Mouse (Mus musculus): ENCODE data around the gene 7530416G11Rik.

7530416G11Rik gene

GRCm38 (mm10) chr15:85503127-85503526 lies at the start of gene 7530416G11Rik:
Gene 7530416G11Rik, minus strand, starts transcription at chr15:85503227.
- no peak for DNase-seq

- DNase-seq, result no peak
These were observed 43.5 kb upstream of the 7530416G11Rik start for GRCm38 (mm10) chr15:85546500-85546899.

- no peak for DNase-seq
These were observed 42.3 kb upstream of the 7530416G11Rik start for GRCm38 (mm10) chr15:85545369-85545768.

GRCm38 (mm10) chr15:85538170-85538569 lies 35.1 kb upstream of the 7530416G11Rik start:
- DNase-seq, result peak; percentile 40

- no peak for DNase-seq
These were observed 34.1 kb upstream of the 7530416G11Rik start for GRCm38 (mm10) chr15:85537151-85537550.

- DNase-seq, result no peak
These were observed 31.6 kb upstream of the 7530416G11Rik start for GRCm38 (mm10) chr15:85534646-85535045.

GRCm38 (mm10) chr15:85534215-85534614 lies 31.2 kb upstream of the 7530416G11Rik start:
- no peak for DNase-seq

- DNase-seq, result no peak
These were observed 29.0 kb upstream of the 7530416G11Rik start for GRCm38 (mm10) chr15:85532063-85532462.

GRCm38 (mm10) chr15:85529911-85530310 lies 26.9 kb upstream of the 7530416G11Rik start:
- DNase-seq, result no peak

- DNase-seq, result no peak
These were observed 21.4 kb upstream of the 7530416G11Rik start for GRCm38 (mm10) chr15:85524404-85524950.

GRCm38 (mm10) chr15:85523173-85523991 lies 20.4 kb upstream of the 7530416G11Rik start:
- peak; percentile 59 for DNase-seq

GRCm38 (mm10) chr15:85519438-85519837 lies 16.4 kb upstream of the 7530416G11Rik start:
- no peak for DNase-seq

- peak; percentile 82 for DNase-seq
These were observed 4.5 kb upstream of the 7530416G11Rik start for GRCm38 (mm10) chr15:85507370-85508014.

- DNase-seq, result no peak
These were observed 3.7 kb upstream of the 7530416G11Rik start for GRCm38 (mm10) chr15:85506680-85507079.

GRCm38 (mm10) chr15:85505118-85505925 lies 2.3 kb upstream of the 7530416G11Rik start:
- DNase-seq, result no peak

GRCm38 (mm10) chr15:85500267-85500666 lies 2.8 kb downstream of the 7530416G11Rik start:
- no peak for DNase-seq

GRCm38 (mm10) chr15:85497981-85498475 lies 5.0 kb downstream of the 7530416G11Rik start:
- peak; percentile 76 for DNase-seq

- DNase-seq, result no peak
These were observed 5.5 kb downstream of the 7530416G11Rik start for GRCm38 (mm10) chr15:85497548-85497947.

GRCm38 (mm10) chr15:85494163-85494621 lies 8.8 kb downstream of the 7530416G11Rik start:
- DNase-seq, result peak; percentile 48

GRCm38 (mm10) chr15:85489751-85490150 lies 13.3 kb downstream of the 7530416G11Rik start:
- DNase-seq, result no peak

- no peak for DNase-seq
These were observed 14.1 kb downstream of the 7530416G11Rik start for GRCm38 (mm10) chr15:85488900-85489299.

GRCm38 (mm10) chr15:85480630-85481029 lies 22.4 kb downstream of the 7530416G11Rik start:
- peak; percentile 53 for DNase-seq

GRCm38 (mm10) chr15:85479919-85480318 lies 23.1 kb downstream of the 7530416G11Rik start:
- no peak for DNase-seq
